Mouse (Mus musculus): ENCODE data around the gene Btbd1.

- TF ChIP-seq CTCF (IDR thresholded peaks at IDR 0.05; ENCODE audit: borderline replicate concordance, control insufficient read depth, extremely low read depth, insufficient read depth, low read length, poor library complexity) (no peak), POLR2A (IDR thresholded peaks at IDR 0.05; ENCODE audit: control insufficient read depth, extremely low read depth, insufficient read depth, low read length, poor library complexity) (no peak)
Measured at GRCm38 (mm10) chr7:81851706-81852105, 22.5 kb upstream of the Btbd1 start.
